Mouse (Mus musculus) kidney, adult 2 months (tissue): ENCODE measurements around the gene Pde6h.

Experiments
- CTCF ChIP-seq: fragments of 200-500 bp; conservative IDR thresholded peaks from 2 replicates; pipeline ENCODE4 v1.5.1; 2011; ENCODE audit warnings: low read depth, mild to moderate bottlenecking, control low read depth, low read length, moderate library complexity, mixed read lengths; ENCODE audit not compliant: insufficient read depth, insufficient read length
- POLR2A ChIP-seq: fragments of 200-500 bp; IDR thresholded peaks from one replicate; pipeline ENCODE4 v1.6.1; 2011; ENCODE audit warnings: low read depth, low read length, control low read depth

DNA sequence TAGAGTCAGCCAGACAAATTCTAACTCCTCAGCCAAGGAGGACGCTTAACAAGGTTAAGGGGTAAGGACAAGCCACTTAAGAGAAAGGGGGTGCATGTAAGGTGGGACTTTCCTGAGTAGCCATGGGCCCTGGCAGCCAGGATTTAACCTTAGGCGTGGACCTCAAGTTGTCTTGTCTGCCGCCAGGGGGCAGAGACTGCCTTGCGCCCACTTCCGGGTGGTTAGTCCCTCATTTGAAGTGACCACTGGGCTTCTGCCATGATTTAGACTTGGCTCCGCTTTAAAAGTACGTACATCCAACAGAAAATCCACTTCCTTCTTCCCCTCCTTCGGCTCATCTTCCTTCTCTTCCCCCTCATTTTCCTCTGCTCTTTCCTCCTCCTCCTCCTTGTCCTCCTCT, 71.9 kb downstream of the Pde6h start:
- TF ChIP-seq CTCF (peak; percentile 32; the same call in 1 of the 2 replicates), POLR2A (no peak)
